In the genomic region with DNA sequence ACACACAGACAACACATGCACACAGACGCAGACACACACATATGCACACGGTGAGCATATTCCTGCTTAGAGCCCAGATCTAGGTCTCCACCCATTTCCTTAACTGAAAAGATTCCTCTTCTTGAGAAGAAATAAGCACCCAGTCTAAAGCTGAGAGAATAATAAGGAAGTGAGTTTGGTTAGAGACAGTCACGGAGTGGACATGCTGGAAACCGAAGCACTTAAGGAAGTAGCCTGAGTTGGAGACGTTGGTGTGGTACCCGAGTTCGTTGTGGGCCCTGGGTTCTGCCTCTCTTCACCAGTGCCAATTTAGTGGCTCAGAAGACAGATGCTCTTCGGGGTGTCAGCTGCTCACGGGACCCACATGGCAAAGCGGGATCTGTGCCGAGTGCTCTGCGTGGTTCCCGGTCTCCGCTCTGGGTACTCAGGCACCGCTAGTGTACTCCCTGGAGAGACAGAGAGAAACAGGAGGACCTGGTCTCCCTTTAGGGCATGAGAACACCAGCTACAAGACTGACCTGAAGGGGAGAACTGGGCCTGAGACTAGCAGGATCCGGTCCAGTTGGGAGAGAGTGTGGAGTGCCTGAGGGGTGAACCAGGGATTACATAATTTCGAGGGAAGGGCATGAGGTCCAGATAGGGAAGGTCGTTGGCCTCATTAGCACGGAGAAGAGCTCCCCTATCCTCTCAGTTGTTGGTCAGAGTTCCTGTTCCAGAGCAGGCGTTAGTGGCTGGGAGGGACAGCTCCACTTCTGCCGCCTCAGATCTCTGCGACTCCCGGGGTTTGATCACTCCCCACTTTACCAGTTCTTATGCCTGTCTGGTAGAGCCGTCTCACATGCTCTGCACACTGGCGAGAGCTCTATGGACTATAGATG, we compare ENCODE assay signal across 24 mouse cellular contexts. TPM values are rescaled to one million over a fixed set of nuclear protein-coding genes. Genes with fewer than 3 reads are reported as not detected.
A peak's percentile ranks its signal among the peaks of the same experiment; 100 is the strongest.
DNase-seq lines count a peak whose midpoint lies in the region; ATAC-seq and TF ChIP-seq lines count a peak whose summit lies in the region.
"Had no signal": no experiment of that assay in that cellular context is flagged by ENCODE, and none has a peak within 500 bp of the region (broad histone marks: within the 10 kb centered on the region; RNA-seq: fewer than 3 reads in every experiment).

No protein-coding gene starts in this region.

- intact Hi-C loops in left cerebral cortex, postnatal 4 days (cut with DNase I) = no loop called here

- peak; percentile 55 for ATAC-seq in liver, postnatal 0 days
- ATAC-seq: midbrain, embryonic 13.5 days had no signal

- H3K27me3 ChIP-seq in liver, postnatal 0 days (ENCODE audit: insufficient read depth, low read length) = no peaks in the 10 kb centered on the region
- H3K27me3 ChIP-seq: embryonic facial prominence, embryonic 15.5 days; midbrain, embryonic 13.5 days had no signal

- H3K27ac ChIP-seq in bone marrow, adult 2 months (ENCODE audit: control insufficient read depth, insufficient read depth, low read depth, low read length, poor library complexity) = peak overlapping the region; percentile 80
- H3K27ac ChIP-seq in liver, postnatal 0 days (ENCODE audit: low read depth) = peak overlapping the region; percentile 66
- H3K27ac ChIP-seq: embryonic facial prominence, embryonic 15.5 days; forebrain, embryonic 10.5 days; liver, embryonic 14.5 days; midbrain, embryonic 13.5 days had no signal

- H3K36me3 ChIP-seq in liver, postnatal 0 days (replicated peaks; ENCODE audit: insufficient read depth, low read length) = no peaks in the 10 kb centered on the region
- H3K36me3 ChIP-seq: embryonic facial prominence, embryonic 15.5 days; forebrain, embryonic 10.5 days; midbrain, embryonic 13.5 days had no signal

- peak overlapping the region; percentile 26; the same call in 1 of the 2 replicates for H3K4me2 ChIP-seq in liver, postnatal 0 days (ENCODE audit: low read depth, low read length)
- H3K4me2 ChIP-seq: embryonic facial prominence, embryonic 15.5 days; heart, embryonic 11.5 days; midbrain, embryonic 13.5 days had no signal

- TF ChIP-seq POLR2A in bone marrow, adult 2 months (IDR thresholded peaks at IDR 0.05; ENCODE audit: borderline replicate concordance, control insufficient read depth, low read depth, low read length) = no peak

- H3K9ac ChIP-seq in liver, postnatal 0 days (replicated peaks) = no peak overlapping the region; the same call in 1 of the 2 replicates
- H3K9ac ChIP-seq: embryonic facial prominence, embryonic 15.5 days; liver, embryonic 14.5 days; midbrain, embryonic 13.5 days had no signal

- DNase-seq in left cerebral cortex, postnatal 4 days = peak; percentile 21
- no peak for DNase-seq in left cerebral cortex, adult 11 months (ENCODE audit: low spot score)
- DNase-seq in MEL-GATA-1-ER (ENCODE audit: extremely low read depth, low read depth) = peak; percentile 47
- no peak for DNase-seq in liver, postnatal 0 days
- DNase-seq in adrenal gland, postnatal 36 days = no peak
- DNase-seq in urinary bladder, adult 18-20 months (ENCODE audit: low spot score in 2 of 2) = no peak
- no peak for DNase-seq in adrenal gland, postnatal 10 days
- DNase-seq: cerebellum, adult 2 months; embryo, embryonic 11 days; gastrocnemius, postnatal 14 days; heart, postnatal 36 days; kidney, adult 2 months; kidney, postnatal 14 days; lung, postnatal 36 days; thymus, postnatal 36 days had no signal

- no peak for TF ChIP-seq CTCF in bone marrow, adult 2 months (IDR thresholded peaks at IDR 0.05; ENCODE audit: control insufficient read depth, insufficient read depth, low read length)
- TF ChIP-seq CTCF in liver, postnatal 0 days (IDR thresholded peaks at IDR 0.05; ENCODE audit: low read depth) = no peak

- H3K9me3 ChIP-seq in liver, postnatal 0 days (ENCODE audit: low read length) = peaks cover 3% of the 10 kb centered on the region
- H3K9me3 ChIP-seq: embryonic facial prominence, embryonic 15.5 days; forebrain, embryonic 10.5 days; midbrain, embryonic 13.5 days had no signal

- no peak for TF ChIP-seq EP300 in liver, postnatal 0 days (IDR thresholded peaks at IDR 0.05; ENCODE audit: low read depth)

- peaks cover 2% of the 10 kb centered on the region; the same call in 1 of the 2 replicates for H3K4me1 ChIP-seq in bone marrow, adult 2 months (ENCODE audit: control insufficient read depth, insufficient read depth, low read length)
- H3K4me1 ChIP-seq in liver, postnatal 0 days (ENCODE audit: insufficient read depth) = no peaks in the 10 kb centered on the region; the same call in 1 of the 2 replicates
- H3K4me1 ChIP-seq: embryonic facial prominence, embryonic 15.5 days; forebrain, embryonic 10.5 days; midbrain, embryonic 13.5 days had no signal

- 32% methylated on average over 25 of the region's 25 CpGs for WGBS in bone marrow, adult 2 months
- 53% methylated on average over 25 of the region's 25 CpGs for WGBS in liver, postnatal 0 days (ENCODE audit: insufficient replicate concordance)

- peak overlapping the region; percentile 25 for H3K4me3 ChIP-seq in bone marrow, adult 2 months (replicated peaks; ENCODE audit: control insufficient read depth, low read depth, low read length)
- no peak overlapping the region for H3K4me3 ChIP-seq in liver, postnatal 0 days (ENCODE audit: low read depth, low read length)
- H3K4me3 ChIP-seq: embryonic facial prominence, embryonic 15.5 days; forebrain, embryonic 10.5 days; midbrain, embryonic 13.5 days; myocyte had no signal

RNA-seq across cellular contexts. Expression of a gene that starts 11.2 kb away (rescaled TPM):
- total RNA-seq in left cerebral cortex, postnatal 4 days (2021) = 10 to 100 TPM; 18.5 to 19.8 TPM
- polyA plus RNA-seq in bone marrow, adult 2 months (2011; ENCODE audit: insufficient read depth, insufficient read length, low replicate concordance, missing spikeins) = 23.4 and 40.6 TPM in 2 replicates
- 29.8 and 30.4 TPM in 2 replicates for polyA plus RNA-seq in liver, postnatal 0 days (2015; fragmentation: Nextera tagmentation; extraction: Ambion mirVana)
- 10 to 100 TPM; 14.7 to 19.5 TPM for total RNA-seq in adrenal gland, postnatal 36 days (2021)
- total RNA-seq in adrenal gland, postnatal 10 days (2021) = 10 to 100 TPM; 20.2 to 23.1 TPM

RNA-seq across cellular contexts. Expression of a gene that starts 27.6 kb away (rescaled TPM):
- total RNA-seq in left cerebral cortex, postnatal 4 days (2021) = not detected
- polyA plus RNA-seq in bone marrow, adult 2 months (2011; ENCODE audit: insufficient read depth, insufficient read length, low replicate concordance, missing spikeins) = 6.1 and 15.8 TPM in 2 replicates
- 0.26 and 0.34 TPM in 2 replicates for polyA plus RNA-seq in liver, postnatal 0 days (2015; fragmentation: Nextera tagmentation; extraction: Ambion mirVana)
- total RNA-seq in adrenal gland, postnatal 36 days (2021) = under 1 TPM; 0.33 to 0.40 TPM
- total RNA-seq in adrenal gland, postnatal 10 days (2021) = 1 to 10 TPM; 1.1 to 1.2 TPM
- total RNA-seq: layer of hippocampus, postnatal 10 days; left cerebral cortex, postnatal 25 days had no signal
- polyA plus RNA-seq: midbrain, embryonic 13.5 days had no signal

RNA-seq across cellular contexts. Expression of a gene that starts 31.7 kb away (rescaled TPM):
- 10 to 100 TPM; 15.0 to 15.8 TPM for total RNA-seq in left cerebral cortex, postnatal 4 days (2021)
- 1.9 TPM in 1 of 2 replicates, not detected in the other for polyA plus RNA-seq in bone marrow, adult 2 months (2011; ENCODE audit: insufficient read depth, insufficient read length, low replicate concordance, missing spikeins)
- 0.69 TPM in 2 replicates for polyA plus RNA-seq in liver, postnatal 0 days (2015; fragmentation: Nextera tagmentation; extraction: Ambion mirVana)
- total RNA-seq in adrenal gland, postnatal 36 days (2021) = 10 to 100 TPM; 10.0 to 12.0 TPM
- 1 to 10 TPM; 4.4 to 5.1 TPM for total RNA-seq in adrenal gland, postnatal 10 days (2021)

RNA-seq across cellular contexts. Expression of a gene that starts 38.0 kb away (rescaled TPM):
- 10 to 100 TPM; 28.1 to 28.2 TPM for total RNA-seq in left cerebral cortex, postnatal 4 days (2021)
- polyA plus RNA-seq in bone marrow, adult 2 months (2011; ENCODE audit: insufficient read depth, insufficient read length, low replicate concordance, missing spikeins) = 1.4 TPM in 1 of 2 replicates, not detected in the other
- polyA plus RNA-seq in liver, postnatal 0 days (2015; fragmentation: Nextera tagmentation; extraction: Ambion mirVana) = 0.22 and 0.36 TPM in 2 replicates
- total RNA-seq in adrenal gland, postnatal 36 days (2021) = 1 to 10 TPM; 7.5 to 7.7 TPM
- 10 to 100 TPM in 1 of 2 experiments, 1 to 10 TPM in 1; 9.4 to 13.5 TPM for total RNA-seq in adrenal gland, postnatal 10 days (2021)

Comparison
In these comparisons a context has a peak if more than half of its experiments do, and no peak if none do; other contexts are left out.
1. DNase-seq: peak in left cerebral cortex, postnatal 4 days (single experiment) and MEL-GATA-1-ER (single experiment); none in left cerebral cortex, adult 11 months (single experiment), liver, postnatal 0 days (single experiment), adrenal gland, postnatal 36 days (0 of 2), urinary bladder, adult 18-20 months (0 of 2) and adrenal gland, postnatal 10 days (single experiment).